In the genomic region with DNA sequence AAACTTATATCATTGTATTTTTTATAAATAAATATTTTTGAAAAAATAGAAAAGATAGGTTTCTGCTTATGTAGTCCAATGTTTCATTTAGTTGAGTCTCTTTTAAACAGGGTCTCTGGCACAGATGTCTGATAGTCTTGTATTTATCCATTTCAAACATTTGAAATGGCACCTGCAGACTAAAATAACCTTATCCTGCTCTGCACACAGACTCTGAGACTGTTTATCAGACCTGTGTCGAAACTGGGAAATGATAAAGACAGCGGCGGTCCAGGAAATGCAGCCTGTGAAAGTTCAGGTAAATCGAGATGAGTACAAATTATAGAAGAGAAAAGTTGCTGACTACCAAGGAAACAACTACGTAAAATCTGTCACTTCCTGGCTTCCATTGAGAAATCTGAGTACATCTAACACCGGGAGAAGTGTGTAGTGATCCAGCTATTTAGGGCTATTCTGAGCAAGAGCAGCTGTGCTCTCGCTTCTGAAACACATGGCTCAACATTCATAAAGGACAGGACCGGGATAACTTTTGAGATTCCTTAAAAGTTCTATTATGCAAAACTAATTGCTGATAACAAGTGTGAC, we compare ENCODE assay signal across 25 mouse cellular contexts.
DNase-seq lines count a peak whose midpoint lies in the region; ATAC-seq and TF ChIP-seq lines count a peak whose summit lies in the region.
"Had no signal": no experiment of that assay in that cellular context is flagged by ENCODE, and none has a peak within 500 bp of the region (broad histone marks: within the 10 kb centered on the region; RNA-seq: fewer than 3 reads in every experiment).

No protein-coding gene starts in this region.

- peak overlapping the region; percentile 33; the same call in 1 of the 2 replicates for H3K4me2 ChIP-seq in heart, postnatal 0 days (ENCODE audit: low read depth, low read length)
- H3K4me2 ChIP-seq in stomach, embryonic 16.5 days (ENCODE audit: low read depth, low read length) = peak overlapping the region; percentile 8; the same call in 1 of the 2 replicates
- no peak overlapping the region for H3K4me2 ChIP-seq in midbrain, embryonic 14.5 days (ENCODE audit: low read length)
- H3K4me2 ChIP-seq: liver, embryonic 12.5 days had no signal

- intact Hi-C loops in gastrocnemius, adult 2 months (cut with DNase I) = loop anchor here (2.0 to 5.0 kb wide), 2 partner anchors 85 to 287 kb away; no protein-coding TSS in a partner anchor

- no peak for ATAC-seq in heart, postnatal 0 days (ENCODE audit: insufficient read depth, low read depth)
- ATAC-seq in stomach, embryonic 16.5 days (ENCODE audit: insufficient read depth, low FRiP score) = no peak
- ATAC-seq in midbrain, embryonic 14.5 days (ENCODE audit: low FRiP score, low TSS enrichment) = no peak
- ATAC-seq: liver, embryonic 12.5 days; midbrain, embryonic 16.5 days had no signal

- no peaks in the 10 kb centered on the region for H3K27me3 ChIP-seq in heart, postnatal 0 days (ENCODE audit: control insufficient read depth, insufficient read depth, low read length)
- H3K27me3 ChIP-seq in heart, embryonic 10.5 days (ENCODE audit: insufficient read depth, poor library complexity, severe bottlenecking) = no peaks in the 10 kb centered on the region
- no peaks in the 10 kb centered on the region for H3K27me3 ChIP-seq in stomach, embryonic 16.5 days (ENCODE audit: control insufficient read depth, insufficient read depth, low read length)
- H3K27me3 ChIP-seq in midbrain, embryonic 14.5 days (ENCODE audit: control insufficient read depth, insufficient read depth, low read length) = no peaks in the 10 kb centered on the region
- H3K27me3 ChIP-seq: CH12.LX; liver, embryonic 12.5 days; megakaryocyte, embryonic 14.5 days had no signal

- peak; percentile 20 for DNase-seq in gastrocnemius, adult 2 months
- no peak for DNase-seq in gastrocnemius, postnatal 10 days
- peak; percentile 26 for DNase-seq in heart, postnatal 0 days (ENCODE audit: low spot score)
- no peak for DNase-seq in heart, embryonic 10.5 days (ENCODE audit: low spot score)
- DNase-seq in lung, postnatal 36 days = peak; percentile 7
- no peak for DNase-seq in lung, postnatal 14 days
- DNase-seq in midbrain, embryonic 14.5 days = no peak
- DNase-seq: adrenal gland, postnatal 25 days; cerebellum, adult 11-12 months; cerebellum, postnatal 25 days; embryo, embryonic 11 days; heart, adult 11 months; kidney, adult 9 months; kidney, postnatal 4 days; layer of hippocampus, adult 9-11 months; left cerebral cortex, postnatal 4 days; right cerebral cortex, postnatal 25 days; thymus, postnatal 14 days had no signal

- H3K4me3 ChIP-seq in gastrocnemius, adult 2 months = peak overlapping the region; percentile 26; the same call in 1 of the 2 replicates
- H3K4me3 ChIP-seq in heart, postnatal 0 days (ENCODE audit: low read depth, low read length) = no peak overlapping the region
- no peak overlapping the region for H3K4me3 ChIP-seq in heart, embryonic 10.5 days
- H3K4me3 ChIP-seq in stomach, embryonic 16.5 days (replicated peaks; ENCODE audit: low read length) = no peak overlapping the region
- no peak overlapping the region for H3K4me3 ChIP-seq in midbrain, embryonic 14.5 days (replicated peaks; ENCODE audit: low read depth, low read length)
- H3K4me3 ChIP-seq: hindbrain, embryonic 10.5 days; left cerebral cortex, adult 2 months; liver, embryonic 12.5 days; megakaryocyte, embryonic 14.5 days had no signal

- TF ChIP-seq EP300 in heart, postnatal 0 days (IDR thresholded peaks at IDR 0.05; ENCODE audit: low read depth) = no peak

- no peaks in the 10 kb centered on the region; the same call in 1 of the 2 replicates for H3K4me1 ChIP-seq in heart, postnatal 0 days (ENCODE audit: control insufficient read depth, insufficient read depth)
- H3K4me1 ChIP-seq in heart, embryonic 10.5 days = no peaks in the 10 kb centered on the region
- H3K4me1 ChIP-seq in stomach, embryonic 16.5 days (ENCODE audit: control insufficient read depth, insufficient read depth, low read length) = peaks cover 8% of the 10 kb centered on the region; the same call in 1 of the 2 replicates
- H3K4me1 ChIP-seq in midbrain, embryonic 14.5 days (ENCODE audit: control insufficient read depth, insufficient read depth, low read length) = no peaks in the 10 kb centered on the region
- H3K4me1 ChIP-seq: hindbrain, embryonic 10.5 days; liver, embryonic 12.5 days; megakaryocyte, embryonic 14.5 days had no signal

- no peak for TF ChIP-seq CTCF in gastrocnemius, adult 2 months (IDR thresholded peaks at IDR 0.05)
- no peak for TF ChIP-seq CTCF in heart, postnatal 0 days (IDR thresholded peaks at IDR 0.05; ENCODE audit: low read depth)

- H3K9ac ChIP-seq in heart, postnatal 0 days (replicated peaks; ENCODE audit: low read depth, low read length) = no peak overlapping the region
- H3K9ac ChIP-seq in stomach, embryonic 16.5 days (ENCODE audit: low read length) = no peak overlapping the region
- no peak overlapping the region for H3K9ac ChIP-seq in midbrain, embryonic 14.5 days (replicated peaks; ENCODE audit: low read length)
- H3K9ac ChIP-seq: liver, embryonic 12.5 days had no signal

- H3K27ac ChIP-seq in gastrocnemius, adult 2 months = peak overlapping the region; percentile 83
- H3K27ac ChIP-seq in heart, postnatal 0 days (ENCODE audit: low read depth) = no peak overlapping the region
- no peak overlapping the region for H3K27ac ChIP-seq in heart, embryonic 10.5 days
- peak overlapping the region; percentile 5; the same call in 1 of the 2 replicates for H3K27ac ChIP-seq in stomach, embryonic 16.5 days (ENCODE audit: low read length)
- H3K27ac ChIP-seq in midbrain, embryonic 14.5 days (replicated peaks; ENCODE audit: low read depth, low read length) = no peak overlapping the region
- H3K27ac ChIP-seq: hindbrain, embryonic 10.5 days; left cerebral cortex, adult 2 months; liver, embryonic 12.5 days had no signal

- H3K36me3 ChIP-seq in heart, postnatal 0 days (replicated peaks; ENCODE audit: control insufficient read depth, insufficient read depth, low read length) = no peaks in the 10 kb centered on the region
- H3K36me3 ChIP-seq in heart, embryonic 10.5 days = no peaks in the 10 kb centered on the region
- no peaks in the 10 kb centered on the region for H3K36me3 ChIP-seq in stomach, embryonic 16.5 days (ENCODE audit: control insufficient read depth, insufficient read depth, low read length)
- H3K36me3 ChIP-seq in midbrain, embryonic 14.5 days (ENCODE audit: control insufficient read depth, insufficient read depth, low read length) = no peaks in the 10 kb centered on the region
- H3K36me3 ChIP-seq: hindbrain, embryonic 10.5 days; liver, embryonic 12.5 days had no signal

- WGBS in heart, postnatal 0 days = 23% methylated on average over 8 of the region's 8 CpGs
- 52% methylated on average over 8 of the region's 8 CpGs for WGBS in heart, embryonic 10.5 days
- 30% methylated on average over 8 of the region's 8 CpGs for WGBS in stomach, embryonic 16.5 days
- 86% methylated on average over 8 of the region's 8 CpGs for WGBS in midbrain, embryonic 14.5 days

- no peaks in the 10 kb centered on the region for H3K9me3 ChIP-seq in heart, postnatal 0 days (replicated peaks; ENCODE audit: control insufficient read depth, low read length)
- no peaks in the 10 kb centered on the region for H3K9me3 ChIP-seq in heart, embryonic 10.5 days
- no peaks in the 10 kb centered on the region for H3K9me3 ChIP-seq in stomach, embryonic 16.5 days (replicated peaks; ENCODE audit: control insufficient read depth, low read length)
- H3K9me3 ChIP-seq in midbrain, embryonic 14.5 days (ENCODE audit: control insufficient read depth, low read length) = no peaks in the 10 kb centered on the region
- H3K9me3 ChIP-seq: hindbrain, embryonic 10.5 days; liver, embryonic 12.5 days; megakaryocyte, embryonic 14.5 days had no signal

Comparison
In these comparisons a context has a peak if more than half of its experiments do, and no peak if none do; other contexts are left out.
1. DNase-seq: peak in gastrocnemius, adult 2 months (single experiment), heart, postnatal 0 days (single experiment) and lung, postnatal 36 days (single experiment); none in gastrocnemius, postnatal 10 days (single experiment), heart, embryonic 10.5 days (single experiment), lung, postnatal 14 days (single experiment) and midbrain, embryonic 14.5 days (single experiment).
2. H3K27ac ChIP-seq: peak in gastrocnemius, adult 2 months (single experiment) and stomach, embryonic 16.5 days (single experiment); none in heart, postnatal 0 days (single experiment), heart, embryonic 10.5 days (single experiment) and midbrain, embryonic 14.5 days (single experiment).